Mouse (Mus musculus) splenic B cell, adult 2 months (primary cell): ENCODE measurements around the gene Sorbs2.

Source experiments
- DNase-seq: peaks from one replicate; pipeline ENCODE4 v3.0.0-alpha.2; 2011; ENCODE audit warnings: low read depth, low spot score
- H3K27me3 ChIP-seq: 2 replicates; pipeline ENCODE4 v1.6.1; 2012; ENCODE audit warnings: mild to moderate bottlenecking, low read length, moderate library complexity, mixed read lengths; ENCODE audit not compliant: control insufficient read depth, poor library complexity, insufficient read depth, severe bottlenecking
- H3K36me3 ChIP-seq: 2 replicates; pipeline ENCODE4 v1.6.1; 2012; ENCODE audit warnings: mild to moderate bottlenecking, low read length, moderate library complexity, mixed read lengths; ENCODE audit not compliant: control insufficient read depth, poor library complexity, insufficient read depth, severe bottlenecking

Gene Sorbs2

GRCm38 (mm10) chr8:45540513-45540912 lies 32.9 kb downstream of the Sorbs2 start:
- Histone ChIP-seq H3K27me3 (no peaks in the 10 kb centered on the region), H3K36me3 (no peaks in the 10 kb centered on the region)
- no peak for DNase-seq

GRCm38 (mm10) chr8:45552175-45552574 lies 44.6 kb downstream of the Sorbs2 start:
- H3K27me3 ChIP-seq, result no peaks in the 10 kb centered on the region
- no peak for DNase-seq
- H3K36me3 ChIP-seq, result no peaks in the 10 kb centered on the region

GRCm38 (mm10) chr8:45554627-45555026 lies 47.0 kb downstream of the Sorbs2 start:
- Histone ChIP-seq H3K36me3 (no peaks in the 10 kb centered on the region), H3K27me3 (no peaks in the 10 kb centered on the region)
- no peak for DNase-seq

GRCm38 (mm10) chr8:45557936-45558335 lies 50.3 kb downstream of the Sorbs2 start:
- DNase-seq, result no peak
- no peaks in the 10 kb centered on the region for H3K27me3 ChIP-seq
- no peaks in the 10 kb centered on the region for H3K36me3 ChIP-seq

- no peaks in the 10 kb centered on the region for H3K27me3 ChIP-seq
- no peaks in the 10 kb centered on the region for H3K36me3 ChIP-seq
- no peak for DNase-seq
These were observed 50.8 kb downstream of the Sorbs2 start for GRCm38 (mm10) chr8:45558426-45558825.

- H3K36me3 ChIP-seq, result no peaks in the 10 kb centered on the region
- no peak for DNase-seq
- H3K27me3 ChIP-seq, result no peaks in the 10 kb centered on the region
These were observed 51.7 kb downstream of the Sorbs2 start for GRCm38 (mm10) chr8:45559176-45559820.

GRCm38 (mm10) chr8:45565189-45565588 lies 57.6 kb downstream of the Sorbs2 start:
- Histone ChIP-seq H3K27me3 (no peaks in the 10 kb centered on the region), H3K36me3 (no peaks in the 10 kb centered on the region)
- no peak for DNase-seq

GRCm38 (mm10) chr8:45570117-45570516 lies 62.5 kb downstream of the Sorbs2 start:
- no peaks in the 10 kb centered on the region for H3K27me3 ChIP-seq
- DNase-seq, result no peak
- no peaks in the 10 kb centered on the region for H3K36me3 ChIP-seq

- no peaks in the 10 kb centered on the region for H3K27me3 ChIP-seq
- DNase-seq, result no peak
These were observed 72.3 kb downstream of the Sorbs2 start for GRCm38 (mm10) chr8:45579714-45580543.

GRCm38 (mm10) chr8:45580544-45580866 lies 72.9 kb downstream of the Sorbs2 start:
- no peak for DNase-seq
- H3K27me3 ChIP-seq, result no peaks in the 10 kb centered on the region
- no peaks in the 10 kb centered on the region for H3K36me3 ChIP-seq

More at GRCm38 (mm10) chr8:45579714-45580543, 72.3 kb downstream of the Sorbs2 start:
- no peaks in the 10 kb centered on the region for H3K36me3 ChIP-seq

- no peaks in the 10 kb centered on the region for H3K27me3 ChIP-seq
- H3K36me3 ChIP-seq, result no peaks in the 10 kb centered on the region
- DNase-seq, result no peak
These were observed 76.3 kb downstream of the Sorbs2 start for GRCm38 (mm10) chr8:45583856-45584255.

GRCm38 (mm10) chr8:45584390-45585052 lies 76.9 kb downstream of the Sorbs2 start:
- Histone ChIP-seq H3K36me3 (no peaks in the 10 kb centered on the region), H3K27me3 (no peaks in the 10 kb centered on the region)
- no peak for DNase-seq

- Histone ChIP-seq H3K27me3 (no peaks in the 10 kb centered on the region), H3K36me3 (no peaks in the 10 kb centered on the region)
- no peak for DNase-seq
These were observed 77.6 kb downstream of the Sorbs2 start for GRCm38 (mm10) chr8:45585158-45585557.

- Histone ChIP-seq H3K27me3 (no peaks in the 10 kb centered on the region), H3K36me3 (no peaks in the 10 kb centered on the region)
- no peak for DNase-seq
These were observed 79.4 kb downstream of the Sorbs2 start for GRCm38 (mm10) chr8:45587011-45587410.

GRCm38 (mm10) chr8:45591888-45592287 lies 84.3 kb downstream of the Sorbs2 start:
- Histone ChIP-seq H3K27me3 (no peaks in the 10 kb centered on the region), H3K36me3 (no peaks in the 10 kb centered on the region)
- DNase-seq, result no peak
